Mouse (Mus musculus): ENCODE results near the gene Nip7. TPM values are rescaled to one million over a fixed set of nuclear protein-coding genes. Genes with fewer than 3 reads are reported as not detected.
"Not testable (repeated sequence)": the region's sequence is repeated elsewhere in the genome, so short reads cannot be mapped to it uniquely, and the experiment has no call there.

The Nip7 gene
- polyA plus RNA-seq, 1 experiment, result 32.1 TPM

DNA sequence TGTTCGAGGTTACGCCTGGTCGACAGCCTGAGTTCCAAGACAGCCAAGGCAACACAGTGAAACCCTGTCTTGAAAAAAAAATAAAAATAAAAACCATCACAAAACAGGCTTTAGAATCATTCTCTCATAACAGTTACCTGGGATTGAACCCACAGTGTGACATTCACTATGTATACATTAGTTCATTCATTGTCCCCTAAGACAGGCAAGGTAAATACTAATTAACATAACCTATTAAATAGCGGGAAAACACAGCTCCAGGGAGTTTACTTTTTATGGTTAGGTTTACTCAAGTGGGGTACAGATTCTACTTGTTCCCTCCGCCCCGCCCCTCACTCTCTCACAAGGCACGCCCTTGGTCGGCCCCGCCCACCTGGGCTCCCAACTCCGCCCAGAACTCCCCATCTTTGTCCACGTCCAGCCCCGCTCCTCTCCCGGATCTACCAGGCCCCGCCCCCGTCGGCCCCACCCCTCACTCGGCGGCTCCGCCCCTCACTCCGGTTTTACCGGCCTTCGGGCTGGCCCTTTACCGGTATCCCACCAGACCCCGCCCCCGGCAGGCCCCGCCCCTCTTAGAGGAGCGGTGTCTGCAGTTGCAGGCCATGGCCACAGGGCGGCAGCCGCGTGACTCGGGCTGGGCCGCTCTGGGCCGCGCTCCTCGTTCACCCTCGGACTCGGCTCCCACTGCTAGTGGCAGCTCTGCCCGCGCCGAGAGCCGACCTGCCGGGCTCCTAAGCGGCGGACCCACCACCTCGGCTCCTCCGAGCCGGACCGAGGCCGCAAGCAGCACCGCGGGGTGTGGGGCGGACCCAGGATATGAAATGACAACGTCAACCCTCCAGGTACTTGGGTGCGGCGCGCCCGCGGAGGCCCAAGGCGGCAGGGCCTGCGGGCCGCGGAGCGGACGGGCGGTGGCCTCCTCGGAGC lies 25.8 kb upstream of the Nip7 start, which contains the start of gene Vps4a:
Gene Vps4a (plus strand): TSS at position 573 of the 927 bp plus-strand sequence.
- TF ChIP-seq CTCF (IDR thresholded peaks at IDR 0.05; ENCODE audit: control insufficient read depth, insufficient read depth, insufficient replicate concordance, low read depth, low read length), result peak; percentile 85
- peak; percentile 94 for TF ChIP-seq POLR2A (IDR thresholded peaks at IDR 0.05; ENCODE audit: control insufficient read depth, low read depth, low read length)
- H3K4me1 ChIP-seq (ENCODE audit: control insufficient read depth, insufficient read depth, low read length), result peaks cover 26% of the 10 kb centered on the region
- no peaks in the 10 kb centered on the region for H3K27me3 ChIP-seq (ENCODE audit: control insufficient read depth, insufficient read depth, low read length)
- peaks cover 1% of the 10 kb centered on the region for H3K36me3 ChIP-seq (ENCODE audit: control insufficient read depth, insufficient read depth, low read length)
- H3K4me3 ChIP-seq (ENCODE audit: control insufficient read depth, low read depth, low read length), result peak within 1 kb of the TSS; percentile 97
- peak within 1 kb of the TSS; percentile 92 for H3K27ac ChIP-seq (ENCODE audit: control insufficient read depth, insufficient read depth, low read depth, low read length)

GRCm38 (mm10) chr8:107031577-107032090 lies 25.0 kb upstream of the Nip7 start:
- peak overlapping the region; percentile 92 for H3K27ac ChIP-seq (ENCODE audit: control insufficient read depth, insufficient read depth, low read depth, low read length)
- TF ChIP-seq POLR2A (IDR thresholded peaks at IDR 0.05; ENCODE audit: control insufficient read depth, low read depth, low read length) (no peak), CTCF (IDR thresholded peaks at IDR 0.05; ENCODE audit: control insufficient read depth, insufficient read depth, insufficient replicate concordance, low read depth, low read length) (no peak)
- no peaks in the 10 kb centered on the region for H3K27me3 ChIP-seq (ENCODE audit: control insufficient read depth, insufficient read depth, low read length)
- peaks cover 26% of the 10 kb centered on the region for H3K4me1 ChIP-seq (ENCODE audit: control insufficient read depth, insufficient read depth, low read length)
- H3K36me3 ChIP-seq (ENCODE audit: control insufficient read depth, insufficient read depth, low read length), result peaks cover 1% of the 10 kb centered on the region
- peak overlapping the region; percentile 97 for H3K4me3 ChIP-seq (ENCODE audit: control insufficient read depth, low read depth, low read length)

DNA sequence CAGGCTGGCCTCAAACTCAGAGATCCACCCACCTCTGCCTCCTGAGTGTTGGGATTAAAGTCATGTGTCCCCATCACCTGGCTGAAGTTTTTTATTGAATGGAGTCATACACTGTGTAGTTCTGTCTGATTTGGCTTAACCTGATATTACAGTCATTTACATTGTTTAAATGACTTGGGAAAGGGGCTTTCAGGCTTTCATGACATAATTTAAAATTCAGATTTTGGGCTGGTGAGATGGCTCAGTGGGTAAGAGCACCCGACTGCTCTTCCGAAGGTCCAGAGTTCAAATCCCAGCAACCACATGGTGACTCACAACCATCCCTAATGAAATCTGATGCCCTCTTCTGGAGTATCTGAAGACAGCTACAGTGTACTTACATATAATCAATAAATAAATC lies 23.1 kb upstream of the Nip7 start:
- not testable (repeated sequence) for H3K27me3 ChIP-seq (ENCODE audit: control insufficient read depth, insufficient read depth, low read length); H3K27ac ChIP-seq (ENCODE audit: control insufficient read depth, insufficient read depth, low read depth, low read length); H3K36me3 ChIP-seq (ENCODE audit: control insufficient read depth, insufficient read depth, low read length)
- H3K4me1 ChIP-seq (ENCODE audit: control insufficient read depth, insufficient read depth, low read length), result peaks cover 21% of the 10 kb centered on the region
- H3K4me3 ChIP-seq (ENCODE audit: control insufficient read depth, low read depth, low read length), result peak overlapping the region; percentile 16; the same call in 1 of the 2 replicates

GRCm38 (mm10) chr8:107035641-107036040 lies 21.0 kb upstream of the Nip7 start:
- no peak overlapping the region for H3K4me3 ChIP-seq (ENCODE audit: control insufficient read depth, low read depth, low read length)
- H3K36me3 ChIP-seq (ENCODE audit: control insufficient read depth, insufficient read depth, low read length), result peaks cover 1% of the 10 kb centered on the region
- H3K27me3 ChIP-seq (ENCODE audit: control insufficient read depth, insufficient read depth, low read length), result no peaks in the 10 kb centered on the region
- H3K27ac ChIP-seq (ENCODE audit: control insufficient read depth, insufficient read depth, low read depth, low read length), result no peak overlapping the region
- peaks cover 4% of the 10 kb centered on the region for H3K4me1 ChIP-seq (ENCODE audit: control insufficient read depth, insufficient read depth, low read length)
- TF ChIP-seq CTCF (IDR thresholded peaks at IDR 0.05; ENCODE audit: control insufficient read depth, insufficient read depth, insufficient replicate concordance, low read depth, low read length) (no peak), POLR2A (IDR thresholded peaks at IDR 0.05; ENCODE audit: control insufficient read depth, low read depth, low read length) (no peak)

DNA sequence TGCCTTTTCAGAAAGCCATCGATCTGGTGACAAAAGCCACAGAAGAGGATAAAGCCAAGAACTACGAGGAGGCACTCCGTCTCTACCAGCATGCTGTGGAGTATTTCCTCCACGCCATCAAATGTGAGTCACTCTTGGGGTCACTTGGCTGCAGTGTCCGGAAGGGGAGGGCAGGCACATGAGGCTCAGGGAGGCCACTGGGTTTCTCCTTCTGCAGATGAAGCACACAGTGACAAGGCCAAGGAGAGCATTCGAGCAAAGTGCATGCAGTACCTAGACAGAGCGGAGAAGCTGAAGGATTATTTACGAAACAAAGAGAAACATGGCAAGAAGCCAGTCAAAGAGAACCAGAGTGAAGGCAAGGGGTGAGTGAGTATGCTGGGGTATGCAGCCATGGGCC lies 20.1 kb upstream of the Nip7 start:
- Histone ChIP-seq H3K4me3 (ENCODE audit: control insufficient read depth, low read depth, low read length) (no peak overlapping the region), H3K27me3 (ENCODE audit: control insufficient read depth, insufficient read depth, low read length) (no peaks in the 10 kb centered on the region), H3K36me3 (ENCODE audit: control insufficient read depth, insufficient read depth, low read length) (peaks cover 1% of the 10 kb centered on the region), H3K27ac (ENCODE audit: control insufficient read depth, insufficient read depth, low read depth, low read length) (no peak overlapping the region), H3K4me1 (ENCODE audit: control insufficient read depth, insufficient read depth, low read length) (peaks cover 4% of the 10 kb centered on the region)
- no peak for TF ChIP-seq CTCF (IDR thresholded peaks at IDR 0.05; ENCODE audit: control insufficient read depth, insufficient read depth, insufficient replicate concordance, low read depth, low read length)
- TF ChIP-seq POLR2A (IDR thresholded peaks at IDR 0.05; ENCODE audit: control insufficient read depth, low read depth, low read length), result no peak

GRCm38 (mm10) chr8:107040632-107041031 lies 16.0 kb upstream of the Nip7 start:
- peaks cover 4% of the 10 kb centered on the region for H3K36me3 ChIP-seq (ENCODE audit: control insufficient read depth, insufficient read depth, low read length)
- H3K27me3 ChIP-seq (ENCODE audit: control insufficient read depth, insufficient read depth, low read length), result no peaks in the 10 kb centered on the region
- H3K4me1 ChIP-seq (ENCODE audit: control insufficient read depth, insufficient read depth, low read length), result no peaks in the 10 kb centered on the region
- no peak overlapping the region for H3K4me3 ChIP-seq (ENCODE audit: control insufficient read depth, low read depth, low read length)
- no peak for TF ChIP-seq CTCF (IDR thresholded peaks at IDR 0.05; ENCODE audit: control insufficient read depth, insufficient read depth, insufficient replicate concordance, low read depth, low read length)
- no peak for TF ChIP-seq POLR2A (IDR thresholded peaks at IDR 0.05; ENCODE audit: control insufficient read depth, low read depth, low read length)
- no peak overlapping the region for H3K27ac ChIP-seq (ENCODE audit: control insufficient read depth, insufficient read depth, low read depth, low read length)

- H3K27ac ChIP-seq (ENCODE audit: control insufficient read depth, insufficient read depth, low read depth, low read length), result no peak overlapping the region
- no peak for TF ChIP-seq POLR2A (IDR thresholded peaks at IDR 0.05; ENCODE audit: control insufficient read depth, low read depth, low read length)
- no peak for TF ChIP-seq CTCF (IDR thresholded peaks at IDR 0.05; ENCODE audit: control insufficient read depth, insufficient read depth, insufficient replicate concordance, low read depth, low read length)
- peaks cover 4% of the 10 kb centered on the region for H3K36me3 ChIP-seq (ENCODE audit: control insufficient read depth, insufficient read depth, low read length)
- H3K4me1 ChIP-seq (ENCODE audit: control insufficient read depth, insufficient read depth, low read length), result peaks cover 9% of the 10 kb centered on the region
- no peak overlapping the region for H3K4me3 ChIP-seq (ENCODE audit: control insufficient read depth, low read depth, low read length)
- H3K27me3 ChIP-seq (ENCODE audit: control insufficient read depth, insufficient read depth, low read length), result no peaks in the 10 kb centered on the region
Observed at GRCm38 (mm10) chr8:107045478-107045877, 11.2 kb upstream of the Nip7 start.
